Mouse (Mus musculus) kidney, embryonic 14.5 days (tissue): ENCODE results near the gene Slc6a18. TPM values are rescaled to one million over a fixed set of nuclear protein-coding genes. Genes with fewer than 3 reads are reported as not detected.

ENCODE experiments used
- ATAC-seq: fragments of 200-750 bp; cut with Nextera tagmentation; 2 replicates; pipeline ENCODE4 v1.8.0; 2017; ENCODE audit warnings: moderate number of reproducible peaks, mild to moderate bottlenecking, moderate TSS enrichment, moderate library complexity; ENCODE audit not compliant: low FRiP score, low TSS enrichment
- H3K27ac ChIP-seq: fragments of 300-500 bp; sonication (generic); 2 replicates; pipeline ENCODE4 v1.5.1; 2014; ENCODE audit warnings: low read depth, mild to moderate bottlenecking, low read length, moderate library complexity, mixed read lengths
- H3K27me3 ChIP-seq: fragments of 300-500 bp; sonication (generic); 2 replicates; pipeline ENCODE4 v1.6.1; 2014; ENCODE audit warnings: mild to moderate bottlenecking, low read length; ENCODE audit not compliant: control insufficient read depth, insufficient read depth
- H3K36me3 ChIP-seq: fragments of 300-500 bp; sonication (generic); 2 replicates; pipeline ENCODE4 v1.6.1; 2014; ENCODE audit warnings: low read length, mixed read lengths; ENCODE audit not compliant: control insufficient read depth, insufficient read depth
- H3K4me1 ChIP-seq: fragments of 300-500 bp; sonication (generic); 2 replicates; pipeline ENCODE4 v1.6.1; 2014; ENCODE audit warnings: low read length, mixed read lengths; ENCODE audit not compliant: control insufficient read depth, insufficient read depth
- H3K4me2 ChIP-seq: fragments of 300-500 bp; sonication (generic); replicated peaks from 2 replicates; pipeline ENCODE4 v1.6.1; 2014; ENCODE audit warnings: low read depth, mild to moderate bottlenecking, low read length
- H3K4me3 ChIP-seq: fragments of 300-500 bp; sonication (generic); 2 replicates; pipeline ENCODE4 v1.5.1; 2014; ENCODE audit warnings: mild to moderate bottlenecking, low read length
- H3K9ac ChIP-seq: fragments of 300-500 bp; sonication (generic); 2 replicates; pipeline ENCODE4 v1.6.1; 2014; ENCODE audit warnings: low read depth, mild to moderate bottlenecking, low read length, moderate library complexity
- H3K9me3 ChIP-seq: fragments of 300-500 bp; sonication (generic); 2 replicates; pipeline ENCODE4 v1.6.1; 2016; ENCODE audit warnings: low read length; ENCODE audit not compliant: control insufficient read depth
- WGBS: fragments of 180-500 bp; shearing (Covaris S2); extraction: QIAGEN DNeasy Blood & Tissue Kit; methylation state at CpG from one replicate; pipeline ENCODE4 v1.1.7; 2014; 5-methylcytosine and 5-hydroxymethylcytosine counted together
- polyA plus RNA-seq: library from polyadenylated mRNA; unstranded; fragments of >200 nt; fragmentation: Nextera tagmentation; extraction: Ambion mirVana; gene quantifications from 2 replicates; pipeline ENCODE4 v1.2.1, GENCODE M21; 2014

The Slc6a18 gene
- polyA plus RNA-seq, 1 experiment from 2014 or later, result 5.2 TPM

DNA sequence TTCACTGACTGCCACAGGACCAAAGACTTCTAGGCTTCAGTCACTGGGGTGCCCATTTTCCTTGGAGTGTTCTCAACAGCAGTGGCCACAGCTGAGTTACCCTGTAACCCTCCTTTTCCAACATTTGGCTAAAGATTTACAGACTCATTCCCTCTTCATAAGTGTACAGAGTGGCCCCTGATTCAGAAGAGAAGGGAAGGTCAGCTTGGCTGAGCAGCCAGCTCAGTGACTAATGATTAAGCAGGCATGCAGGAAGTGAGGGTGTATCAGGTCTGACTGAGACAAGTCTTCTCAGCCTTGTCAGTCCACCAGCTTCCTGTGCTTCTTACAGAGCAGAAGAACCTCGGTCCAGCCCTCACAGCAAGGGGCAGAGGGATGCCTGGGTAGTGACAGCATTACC is 2.6 kb upstream of the Slc6a18 start:
- Histone ChIP-seq H3K4me3 (no peak overlapping the region), H3K4me2 (no peak overlapping the region), H3K4me1 (no peaks in the 10 kb centered on the region; the same call in 1 of the 2 replicates), H3K27me3 (no peaks in the 10 kb centered on the region), H3K9me3 (no peaks in the 10 kb centered on the region), H3K9ac (no peak overlapping the region), H3K27ac (peak overlapping the region; percentile 82), H3K36me3 (no peaks in the 10 kb centered on the region)
- WGBS, result 29% methylated on average over 1 of the region's 1 CpGs
- peak; percentile 85 for ATAC-seq

DNA sequence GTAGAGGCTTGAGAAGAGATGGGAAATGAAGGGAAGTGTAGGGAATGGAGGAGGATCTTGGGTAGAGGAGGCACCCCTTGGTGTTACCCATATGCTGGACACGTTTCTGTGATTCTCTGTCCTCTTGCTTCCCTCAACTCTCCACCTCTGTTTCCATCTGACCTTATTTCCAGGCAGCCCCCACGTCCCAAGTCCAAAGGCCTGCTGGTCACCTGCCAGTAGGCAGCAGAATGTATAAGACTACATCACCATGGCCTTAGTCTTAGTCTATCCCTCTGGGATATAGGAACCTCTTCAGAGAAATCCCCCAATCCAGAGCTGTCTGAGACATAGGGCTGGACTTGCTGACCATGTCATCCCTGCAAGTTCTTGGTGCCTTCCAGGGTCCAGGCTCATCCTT is 1.5 kb upstream of the Slc6a18 start:
- H3K4me2 ChIP-seq, result no peak overlapping the region
- no peaks in the 10 kb centered on the region for H3K36me3 ChIP-seq
- ATAC-seq, result no peak
- no peak overlapping the region for H3K27ac ChIP-seq
- no peaks in the 10 kb centered on the region for H3K27me3 ChIP-seq
- H3K4me3 ChIP-seq, result no peak overlapping the region
- WGBS, result 57% methylated on average over 2 of the region's 2 CpGs
- no peak overlapping the region for H3K9ac ChIP-seq
- H3K9me3 ChIP-seq, result no peaks in the 10 kb centered on the region
- H3K4me1 ChIP-seq, result no peaks in the 10 kb centered on the region; the same call in 1 of the 2 replicates

DNA sequence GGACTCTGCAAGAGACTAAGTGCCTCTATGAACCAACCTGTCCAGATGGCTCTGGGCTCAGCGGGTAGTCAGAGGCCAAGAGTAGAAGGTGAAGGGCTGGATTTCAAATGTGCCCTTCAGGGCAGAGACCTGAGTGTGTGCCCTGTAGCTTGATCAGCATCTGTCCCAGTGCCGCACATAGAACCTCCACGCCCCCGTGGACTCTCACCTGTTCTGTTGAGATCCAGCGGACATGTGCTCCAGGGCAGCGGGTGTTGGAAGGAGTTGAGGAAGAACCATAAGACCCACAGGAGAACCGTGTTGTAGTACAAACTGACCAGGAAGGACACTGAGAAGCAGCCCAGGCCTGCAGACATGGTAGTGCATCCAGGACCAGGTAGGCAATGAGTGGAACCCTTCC is 2.7 kb downstream of the Slc6a18 start:
- H3K4me2 ChIP-seq, result no peak overlapping the region
- no peak for ATAC-seq

GRCm38 (mm10) chr13:73660163-73660695 is 17.6 kb downstream of the Slc6a18 start:
- no peak overlapping the region for H3K9ac ChIP-seq
- no peak overlapping the region for H3K4me3 ChIP-seq
- H3K36me3 ChIP-seq, result no peaks in the 10 kb centered on the region
- H3K4me1 ChIP-seq, result no peaks in the 10 kb centered on the region
- ATAC-seq, result no peak
- no peaks in the 10 kb centered on the region for H3K27me3 ChIP-seq
- H3K9me3 ChIP-seq, result no peaks in the 10 kb centered on the region
- no peak overlapping the region for H3K4me2 ChIP-seq
- WGBS, result 76% methylated on average over 2 of the region's 2 CpGs
- H3K27ac ChIP-seq, result no peak overlapping the region

More for the DNA sequence above, 2.7 kb downstream of the Slc6a18 start:
- H3K9me3 ChIP-seq, result no peaks in the 10 kb centered on the region
- H3K4me1 ChIP-seq, result no peaks in the 10 kb centered on the region; the same call in 1 of the 2 replicates
- H3K36me3 ChIP-seq, result no peaks in the 10 kb centered on the region
- H3K27me3 ChIP-seq, result no peaks in the 10 kb centered on the region
- no peak overlapping the region for H3K9ac ChIP-seq
- no peak overlapping the region for H3K4me3 ChIP-seq
- whole genome bisulfite sequencing, result 88% methylated on average over 7 of the region's 7 CpGs
- no peak overlapping the region for H3K27ac ChIP-seq

DNA sequence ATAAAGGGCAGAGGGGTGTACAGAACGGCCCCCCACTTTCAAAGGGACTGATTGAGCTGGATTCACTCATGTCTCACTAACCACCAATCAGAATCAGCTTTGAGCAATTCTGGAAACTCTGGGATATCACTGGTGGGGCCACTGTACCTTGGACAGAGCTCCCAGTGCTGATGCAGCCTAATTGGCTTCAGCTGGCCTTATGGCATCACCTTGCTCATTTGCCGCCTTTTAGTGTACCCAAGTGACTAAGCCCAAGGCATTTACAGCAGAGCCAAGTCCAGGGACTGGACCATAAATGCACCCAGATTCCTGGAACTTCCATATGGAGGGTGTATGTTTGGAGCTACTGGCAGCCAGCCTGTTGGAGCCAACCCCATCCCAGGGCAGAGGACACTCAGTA is 18.9 kb downstream of the Slc6a18 start:
- Histone ChIP-seq H3K4me3 (no peak overlapping the region), H3K4me2 (no peak overlapping the region), H3K27ac (no peak overlapping the region), H3K9ac (no peak overlapping the region), H3K9me3 (no peaks in the 10 kb centered on the region), H3K27me3 (no peaks in the 10 kb centered on the region), H3K36me3 (no peaks in the 10 kb centered on the region), H3K4me1 (no peaks in the 10 kb centered on the region)
- WGBS, result 45% methylated on average over 2 of the region's 2 CpGs
- no peak for ATAC-seq

DNA sequence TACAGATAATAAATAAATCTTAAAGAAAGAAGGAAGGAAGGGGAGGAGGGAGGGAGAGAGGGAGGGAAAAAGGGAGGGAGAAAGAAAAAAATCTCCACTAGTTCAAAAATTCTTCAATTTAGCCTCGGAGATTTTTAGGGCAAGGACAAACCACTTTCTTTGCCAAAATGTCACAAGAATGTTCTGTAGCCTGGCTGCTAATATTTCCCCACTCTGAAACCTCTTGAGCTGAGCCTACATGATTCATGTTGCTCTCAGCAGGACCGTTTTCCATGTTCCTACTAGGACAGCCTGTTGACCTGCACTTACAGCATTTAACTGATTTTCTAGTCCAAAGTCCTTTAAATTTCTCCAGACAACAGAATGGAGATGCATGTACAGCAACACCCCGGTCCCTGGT is 22.8 kb downstream of the Slc6a18 start:
- 74% methylated on average over 3 of the region's 3 CpGs for WGBS
- H3K4me1 ChIP-seq, result no peaks in the 10 kb centered on the region
- no peak overlapping the region for H3K4me2 ChIP-seq
- no peak overlapping the region for H3K9ac ChIP-seq
- H3K36me3 ChIP-seq, result no peaks in the 10 kb centered on the region
- no peaks in the 10 kb centered on the region for H3K27me3 ChIP-seq
- no peaks in the 10 kb centered on the region for H3K9me3 ChIP-seq
- H3K27ac ChIP-seq, result no peak overlapping the region
- H3K4me3 ChIP-seq, result no peak overlapping the region
- ATAC-seq, result no peak

DNA sequence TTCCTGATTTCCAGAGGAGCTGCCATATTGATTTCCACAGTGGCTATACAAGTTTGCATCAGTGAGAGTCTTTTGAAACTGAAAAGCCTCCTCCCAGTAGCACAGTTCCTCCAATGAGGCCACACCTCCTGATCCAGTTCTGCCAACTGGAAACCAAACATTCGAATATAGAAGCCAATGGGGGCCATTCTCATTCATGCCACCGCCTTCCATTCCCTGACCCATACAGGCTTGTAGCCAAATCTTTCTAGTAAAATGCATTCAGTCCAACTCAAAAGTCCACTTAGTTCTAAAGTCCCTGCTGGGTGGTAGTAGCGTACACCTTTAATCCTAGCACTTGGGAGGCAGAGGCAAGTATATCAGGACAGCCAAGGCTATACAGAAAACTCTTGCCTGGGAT is 24.6 kb downstream of the Slc6a18 start:
- Histone ChIP-seq H3K9me3 (no peaks in the 10 kb centered on the region), H3K36me3 (peaks cover 5% of the 10 kb centered on the region; the same call in 1 of the 2 replicates), H3K27ac (no peak overlapping the region), H3K4me2 (no peak overlapping the region), H3K4me3 (no peak overlapping the region), H3K27me3 (no peaks in the 10 kb centered on the region), H3K4me1 (no peaks in the 10 kb centered on the region), H3K9ac (no peak overlapping the region)
- ATAC-seq, result no peak
- WGBS, result 83% methylated on average over 3 of the region's 3 CpGs

DNA sequence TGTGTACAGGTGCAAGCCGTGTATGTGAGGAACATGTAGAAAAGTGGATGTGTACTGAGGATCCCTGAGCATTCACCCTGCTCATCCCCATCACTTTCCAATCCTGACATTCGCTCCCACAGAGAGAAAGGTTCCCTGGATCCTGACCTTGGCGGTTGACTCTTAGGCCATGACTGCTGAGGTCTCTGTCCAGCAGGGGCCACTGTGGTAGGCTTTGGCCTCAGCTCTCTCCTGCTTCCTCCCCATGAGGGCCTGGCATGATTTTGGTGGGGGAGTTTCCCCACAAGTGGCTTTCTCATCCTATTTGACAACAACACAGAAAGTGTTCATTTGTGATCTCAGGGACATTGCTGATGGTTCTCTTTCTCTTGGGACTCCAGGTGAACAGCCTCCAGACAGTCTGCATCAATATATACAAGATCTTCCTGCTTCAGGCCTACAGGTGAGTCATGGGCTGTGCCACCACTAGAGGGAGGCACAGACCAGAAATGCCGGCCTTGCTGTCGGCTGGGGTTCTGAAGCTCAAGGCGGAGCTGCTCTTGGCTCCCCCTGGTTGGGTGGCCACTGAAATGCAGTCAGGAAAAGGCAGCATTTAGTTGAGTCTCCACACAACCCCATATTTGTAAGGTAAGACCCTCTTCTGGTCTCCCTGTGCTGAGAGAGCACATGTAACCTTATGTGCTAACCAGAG is 31.3 kb downstream of the Slc6a18 start:
- Histone ChIP-seq H3K27ac (no peak overlapping the region), H3K4me2 (no peak overlapping the region), H3K4me1 (no peaks in the 10 kb centered on the region), H3K36me3 (peaks cover 9% of the 10 kb centered on the region; the same call in 1 of the 2 replicates), H3K27me3 (no peaks in the 10 kb centered on the region), H3K4me3 (no peak overlapping the region), H3K9ac (no peak overlapping the region), H3K9me3 (no peaks in the 10 kb centered on the region)
- peak; percentile 79 for ATAC-seq
- 37% methylated on average over 6 of the region's 6 CpGs for WGBS

- no peaks in the 10 kb centered on the region for H3K27me3 ChIP-seq
- no peaks in the 10 kb centered on the region for H3K4me1 ChIP-seq
- no peak for ATAC-seq
- H3K9me3 ChIP-seq, result no peaks in the 10 kb centered on the region
- H3K4me2 ChIP-seq, result no peak overlapping the region
- 74% methylated on average over 4 of the region's 4 CpGs for WGBS
- H3K36me3 ChIP-seq, result no peaks in the 10 kb centered on the region
- no peak overlapping the region for H3K9ac ChIP-seq
- no peak overlapping the region for H3K27ac ChIP-seq
- no peak overlapping the region for H3K4me3 ChIP-seq
Observed at GRCm38 (mm10) chr13:73641296-73641695, 36.5 kb downstream of the Slc6a18 start.
